Mouse (Mus musculus): Measurements from ENCODE around the gene Smad9. TPM values are rescaled to one million over a fixed set of nuclear protein-coding genes. Genes with fewer than 3 reads are reported as not detected.

Gene Smad9
- not detected in 2 replicates for polyA plus RNA-seq (2012; ENCODE audit: low replicate concordance)

DNA sequence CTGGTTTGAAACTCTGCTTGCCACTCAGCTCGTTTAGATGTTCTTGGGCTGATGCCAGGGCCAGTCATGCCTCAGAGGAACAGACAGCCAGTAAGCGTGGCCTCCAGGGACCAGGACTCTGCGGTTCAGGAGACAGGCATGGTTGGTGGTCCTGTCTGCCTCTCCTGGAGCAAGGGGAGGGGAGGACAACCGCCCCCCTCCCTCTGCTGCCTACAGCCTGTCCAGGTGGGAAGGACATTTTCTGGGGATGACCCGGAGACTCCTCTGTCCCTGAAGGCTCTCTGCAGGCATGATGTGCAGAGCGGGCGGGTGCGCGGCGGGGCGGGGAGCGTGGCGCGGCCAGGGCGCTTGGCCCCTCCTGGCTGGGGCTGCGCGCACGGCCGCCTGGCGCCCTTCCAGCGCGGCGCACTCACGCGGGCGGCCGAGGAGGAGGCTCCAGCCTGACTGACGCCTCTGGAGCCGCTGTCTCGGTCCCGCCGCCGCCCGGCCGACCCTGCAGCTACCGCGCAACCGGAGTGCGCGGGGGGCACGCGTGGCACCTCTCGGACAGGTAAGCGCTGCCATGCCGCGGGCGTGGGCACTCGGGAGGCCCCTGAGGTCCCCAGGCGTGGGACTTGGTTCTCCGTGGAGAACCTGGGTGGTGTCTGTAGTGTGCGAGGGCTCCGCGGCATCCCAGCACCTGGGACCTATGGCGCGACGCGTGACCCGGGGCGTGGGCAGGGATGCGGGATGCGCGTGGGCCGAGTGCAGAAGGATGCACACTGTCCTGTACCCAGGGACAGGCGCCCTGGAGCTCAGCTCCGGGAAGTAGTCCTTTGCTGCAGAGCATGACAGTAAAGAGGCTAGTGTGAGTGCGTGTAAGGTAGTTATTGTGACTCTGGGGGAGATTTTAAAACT, at the start of gene Smad9:
Smad9 (plus strand) TSS at position 438 of the 897 bp plus-strand sequence.

DNA sequence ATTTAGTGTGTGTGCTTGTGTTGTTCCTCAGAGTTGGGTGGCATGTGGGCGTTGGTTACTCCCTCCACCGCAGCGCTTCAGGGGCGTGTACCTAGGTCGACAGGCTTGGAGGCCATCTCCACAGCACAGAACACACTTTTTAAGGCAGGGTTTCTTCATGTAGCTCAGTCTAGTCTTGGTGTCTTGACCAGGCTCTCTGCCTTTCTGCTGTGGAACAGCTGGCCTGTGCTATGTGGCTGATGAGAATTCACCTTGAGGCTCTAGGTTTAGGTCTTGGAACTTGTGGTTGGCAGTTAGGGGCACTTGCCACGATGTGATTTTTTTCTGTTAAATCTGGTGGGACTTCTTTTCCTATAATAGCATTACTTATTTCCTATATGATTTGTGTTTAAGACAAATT, 41.1 kb upstream of the Smad9 start, which contains the start of gene Gm21958:
Gm21958 (minus strand) TSS at position 101 of the 400 bp plus-strand sequence.

DNA sequence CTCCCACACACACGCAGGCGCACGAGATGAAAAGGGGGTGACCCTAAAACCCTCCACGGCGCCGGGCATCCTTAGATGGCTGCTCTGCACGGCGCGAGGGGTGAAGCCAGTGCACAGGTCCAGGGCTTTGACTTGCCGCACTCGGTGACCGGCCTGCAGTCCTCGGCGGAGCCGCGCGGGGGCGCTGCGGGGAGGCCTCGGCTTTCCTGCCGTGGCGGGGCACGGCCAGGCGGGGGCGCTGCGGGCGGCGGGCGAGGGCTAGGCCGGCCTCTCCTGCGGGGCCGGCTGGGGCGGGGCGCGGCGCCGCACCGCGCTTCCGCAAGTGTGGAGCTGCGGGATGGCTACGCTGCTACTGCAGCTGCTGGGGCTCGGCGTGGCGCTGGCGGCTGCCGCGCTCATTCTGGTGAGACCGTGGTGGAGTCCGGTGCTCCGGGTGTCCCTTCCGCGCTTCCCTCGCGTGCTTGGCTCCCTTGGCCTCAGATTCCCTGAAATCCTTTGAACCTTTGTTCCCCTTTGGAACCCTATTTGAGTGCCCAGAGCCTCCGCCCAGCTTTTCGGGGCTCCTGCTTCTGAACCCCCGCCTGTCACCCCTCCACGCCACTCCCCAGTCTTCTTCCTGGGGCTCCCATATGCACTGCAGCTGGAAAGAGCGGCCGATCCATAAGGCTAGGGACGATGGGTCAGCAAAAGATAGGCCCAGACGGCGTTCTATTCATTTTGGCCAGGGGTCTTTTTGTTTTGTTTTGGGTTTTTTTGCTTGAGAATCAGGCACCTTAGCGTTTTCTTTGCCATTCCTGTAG, 19.9 kb upstream of the Smad9 start, which contains the start of the genes Exosc8 and Alg5:
Exosc8 (minus strand) TSS at position 147 of the 800 bp plus-strand sequence.
Alg5 (plus strand) TSS at position 293 of the 800 bp plus-strand sequence.

DNA sequence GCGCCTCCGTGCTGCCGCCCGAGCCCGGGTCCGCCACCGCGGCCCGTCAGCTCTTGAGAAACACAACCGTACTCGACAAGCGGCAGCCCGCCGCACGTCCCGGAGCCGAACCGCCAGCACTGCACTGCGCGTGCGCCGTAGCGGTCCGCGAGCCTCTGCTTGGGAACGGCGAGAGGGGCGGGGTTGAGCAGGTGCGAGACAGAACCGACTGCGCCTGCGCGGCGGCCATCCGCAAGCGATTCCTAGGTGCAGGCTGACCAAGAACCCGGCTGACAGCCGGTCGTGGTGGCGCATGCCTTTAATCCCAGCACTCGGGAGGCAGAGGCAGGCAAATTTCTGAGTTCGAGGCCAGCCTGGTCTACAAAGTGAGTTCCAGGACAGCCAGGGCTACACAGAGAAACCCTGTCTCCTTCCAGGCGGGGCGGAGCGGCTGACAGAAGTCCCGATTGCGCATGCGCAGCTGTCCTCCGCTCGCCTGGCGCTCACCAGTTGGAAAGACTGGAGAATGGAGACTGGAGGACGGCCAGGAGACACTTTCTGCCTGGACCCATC, 52.4 kb downstream of the Smad9 start, which contains the start of gene Rfxap:
Rfxap (minus strand) TSS at position 126 of the 552 bp plus-strand sequence.

Other genes with a start within 250 kb of the Smad9 start
- 3.1 and 10.8 TPM in 2 replicates for gene Supt20, start 62.8 kb upstream of the Smad9 start, polyA plus RNA-seq (2012; ENCODE audit: low replicate concordance)
- not detected in 2 replicates for gene Gm21958, start 41.2 kb upstream of the Smad9 start, polyA plus RNA-seq (2012; ENCODE audit: low replicate concordance)
- gene Exosc8, start 20.2 kb upstream of the Smad9 start, polyA plus RNA-seq (2012; ENCODE audit: low replicate concordance): 6.1 and 22.6 TPM in 2 replicates
- 1.7 and 2.3 TPM in 2 replicates for gene Alg5, start 20.0 kb upstream of the Smad9 start, polyA plus RNA-seq (2012; ENCODE audit: low replicate concordance)
- gene Rfxap, start 52.2 kb downstream of the Smad9 start, polyA plus RNA-seq (2012; ENCODE audit: low replicate concordance): 41.6 and 67.5 TPM in 2 replicates
- gene Sertm1, start 160.3 kb downstream of the Smad9 start, polyA plus RNA-seq (2012; ENCODE audit: low replicate concordance): not detected in 2 replicates

Measured in leukemia stem cell, adult 10-12 weeks (primary cell).